Mouse (Mus musculus): Measurements from ENCODE around the gene Rps27rt. TPM values are rescaled to one million over a fixed set of nuclear protein-coding genes. Genes with fewer than 3 reads are reported as not detected.
"Not testable (repeated sequence)": the region's sequence is repeated elsewhere in the genome, so short reads cannot be mapped to it uniquely, and the experiment has no call there.

Rps27rt gene
- polyA plus RNA-seq, 1 experiment from 2014 or later = 167 TPM

GRCm38 (mm10) chr9:114985741-114986140, 3.2 kb upstream of the Rps27rt start:
- ATAC-seq (no peak), DNase-seq (ENCODE audit: low read depth, low spot score) (no peak)
- no peak for TF ChIP-seq CTCF (IDR thresholded peaks at IDR 0.05)
- ChIA-PET POLR2A (no interaction called here), CTCF (no interaction called here)
- H3K27me3 ChIP-seq = no peaks in the 10 kb centered on the region
- in situ Hi-C loops (cut with MboI; ENCODE audit: low pct_unique_long_range_greater_than_20kb) = no loop called here

GRCm38 (mm10) chr9:114979969-114980368, 2.6 kb downstream of the Rps27rt start:
- ChIA-PET CTCF (no interaction called here), POLR2A (interaction anchor here (0.7 kb wide), 1 partner anchor 13 kb away, joined by 3 read pairs; no protein-coding TSS in a partner anchor)
- TF ChIP-seq CTCF (IDR thresholded peaks at IDR 0.05) = no peak
- ATAC-seq (no peak), DNase-seq (ENCODE audit: low read depth, low spot score) (no peak)
- in situ Hi-C loops (cut with MboI; ENCODE audit: low pct_unique_long_range_greater_than_20kb) = no loop called here
- H3K27me3 ChIP-seq = no peaks in the 10 kb centered on the region

GRCm38 (mm10) chr9:114978281-114979111, 4.0 kb downstream of the Rps27rt start, which contains the start of gene Osbpl10:
Osbpl10 (plus strand) TSS chr9:114978569.
- ChIA-PET CTCF (no interaction called here), POLR2A (no interaction called here)
- TF ChIP-seq CTCF (IDR thresholded peaks at IDR 0.05) = peak; percentile 72
- no peaks in the 10 kb centered on the region for H3K27me3 ChIP-seq
- in situ Hi-C loops (cut with MboI; ENCODE audit: low pct_unique_long_range_greater_than_20kb) = no loop called here
- ATAC-seq (peak; percentile 82), DNase-seq (ENCODE audit: low read depth, low spot score) (peak; percentile 6)

GRCm38 (mm10) chr9:114977461-114978280, 4.9 kb downstream of the Rps27rt start:
- no peak for TF ChIP-seq CTCF (IDR thresholded peaks at IDR 0.05)
- ChIA-PET CTCF (interaction anchor here (0.8 kb wide), 1 partner anchor 10 kb away, joined by 3 read pairs; no protein-coding TSS in a partner anchor), POLR2A (interaction anchor here (0.7 kb wide), 1 partner anchor 9 kb away, joined by 3 read pairs; no protein-coding TSS in a partner anchor)
- DNase-seq (ENCODE audit: low read depth, low spot score) (no peak), ATAC-seq (peak; percentile 5)
- no peaks in the 10 kb centered on the region for H3K27me3 ChIP-seq
- in situ Hi-C loops (cut with MboI; ENCODE audit: low pct_unique_long_range_greater_than_20kb) = no loop called here

- in situ Hi-C loops (cut with MboI; ENCODE audit: low pct_unique_long_range_greater_than_20kb); ATAC-seq; CTCF ChIA-PET; DNase-seq (ENCODE audit: low read depth, low spot score); POLR2A ChIA-PET; H3K27me3 ChIP-seq: not testable (repeated sequence)
These were observed 16.3 kb downstream of the Rps27rt start for GRCm38 (mm10) chr9:114966286-114966685.

GRCm38 (mm10) chr9:114964093-114964492, 18.4 kb downstream of the Rps27rt start:
- DNase-seq (ENCODE audit: low read depth, low spot score) (no peak), ATAC-seq (no peak)
- ChIA-PET POLR2A (no interaction called here), CTCF (no interaction called here)
- H3K27me3 ChIP-seq = no peaks in the 10 kb centered on the region
- TF ChIP-seq CTCF (IDR thresholded peaks at IDR 0.05) = no peak
- in situ Hi-C loops (cut with MboI; ENCODE audit: low pct_unique_long_range_greater_than_20kb) = no loop called here

- no peak for ATAC-seq
- in situ Hi-C loops (cut with MboI; ENCODE audit: low pct_unique_long_range_greater_than_20kb) = no loop called here
- ChIA-PET POLR2A (no interaction called here), CTCF (no interaction called here)
- no peak for DNase-seq (ENCODE audit: low read depth, low spot score)
- no peak for TF ChIP-seq CTCF (IDR thresholded peaks at IDR 0.05)
- no peaks in the 10 kb centered on the region for H3K27me3 ChIP-seq
These were observed 21.7 kb downstream of the Rps27rt start for GRCm38 (mm10) chr9:114960844-114961243.

GRCm38 (mm10) chr9:114960043-114960789, 22.3 kb downstream of the Rps27rt start:
- POLR2A ChIA-PET = no interaction called here
- TF ChIP-seq CTCF (IDR thresholded peaks at IDR 0.05) = no peak
- in situ Hi-C loops (cut with MboI; ENCODE audit: low pct_unique_long_range_greater_than_20kb) = no loop called here
- ATAC-seq (no peak), DNase-seq (ENCODE audit: low read depth, low spot score) (no peak)
- CTCF ChIA-PET = interaction anchor here (1.4 kb wide), 1 partner anchor 47 kb away, joined by 9 read pairs; no protein-coding TSS in a partner anchor
- H3K27me3 ChIP-seq = no peaks in the 10 kb centered on the region

- in situ Hi-C loops (cut with MboI; ENCODE audit: low pct_unique_long_range_greater_than_20kb) = loop anchor here (5.0 kb wide), 1 partner anchor 45 kb away; no protein-coding TSS in a partner anchor
- POLR2A ChIA-PET = interaction anchor here (0.7 kb wide), 1 partner anchor 43 kb away, joined by 3 read pairs; no protein-coding TSS in a partner anchor
- DNase-seq (ENCODE audit: low read depth, low spot score) = peak; percentile 20
- peak; percentile 62 for ATAC-seq
- peak; percentile 79 for TF ChIP-seq CTCF (IDR thresholded peaks at IDR 0.05)
- CTCF ChIA-PET = interaction anchor here (0.8 to 2.2 kb wide), 7 partner anchors 9 to 158 kb away, joined by 3 to 13 read pairs (median 5); no protein-coding TSS in a partner anchor
- no peaks in the 10 kb centered on the region for H3K27me3 ChIP-seq
These were observed 25.6 kb downstream of the Rps27rt start for GRCm38 (mm10) chr9:114956945-114957344.

- CTCF ChIA-PET = interaction anchor here (0.6 kb wide), 1 partner anchor 42 kb away, joined by 5 read pairs; no protein-coding TSS in a partner anchor
- H3K27me3 ChIP-seq = no peaks in the 10 kb centered on the region
- no peak for ATAC-seq
- no peak for TF ChIP-seq CTCF (IDR thresholded peaks at IDR 0.05)
- DNase-seq (ENCODE audit: low read depth, low spot score) = no peak
- POLR2A ChIA-PET = no interaction called here
- in situ Hi-C loops (cut with MboI; ENCODE audit: low pct_unique_long_range_greater_than_20kb) = loop anchor here (5.0 kb wide), 1 partner anchor 43 kb away; no protein-coding TSS in a partner anchor
These were observed 27.2 kb downstream of the Rps27rt start for GRCm38 (mm10) chr9:114955340-114955739.

Data from Patski (cell line).